Mouse (Mus musculus) midbrain, embryonic 14.5 days (tissue): ENCODE data around the gene Tmprss6. TPM values are rescaled to one million over a fixed set of nuclear protein-coding genes. Genes with fewer than 3 reads are reported as not detected.

Experiments
- ATAC-seq: fragments of 200-750 bp; cut with Nextera tagmentation; 2 replicates; pipeline ENCODE4 v1.8.0; 2017; ENCODE audit warnings: moderate number of reproducible peaks, moderate library complexity; ENCODE audit not compliant: low FRiP score, low TSS enrichment
- DNase-seq: peaks from one replicate; pipeline ENCODE4 v3.0.0-alpha.2; 2015
- H3K27ac ChIP-seq: fragments of 300-500 bp; sonication (generic); replicated peaks from 2 replicates; pipeline ENCODE4 v1.5.1; 2014; ENCODE audit warnings: mild to moderate bottlenecking, low read depth, low read length, moderate library complexity
- H3K27me3 ChIP-seq: fragments of 300-500 bp; sonication (generic); 2 replicates; pipeline ENCODE4 v1.6.1; 2014; ENCODE audit warnings: low read length, control low read depth, mixed read lengths; ENCODE audit not compliant: control insufficient read depth, insufficient read depth
- H3K36me3 ChIP-seq: fragments of 300-500 bp; sonication (generic); 2 replicates; pipeline ENCODE4 v1.6.1; 2014; ENCODE audit warnings: low read length, control low read depth; ENCODE audit not compliant: control insufficient read depth, insufficient read depth
- H3K4me1 ChIP-seq: fragments of 300-500 bp; sonication (generic); 2 replicates; pipeline ENCODE4 v1.6.1; 2014; ENCODE audit warnings: mild to moderate bottlenecking, antibody characterized with exemption, low read length, control low read depth; ENCODE audit not compliant: control insufficient read depth, insufficient read depth
- H3K4me2 ChIP-seq: fragments of 300-500 bp; sonication (generic); 2 replicates; pipeline ENCODE4 v1.6.1; 2014; ENCODE audit warnings: mild to moderate bottlenecking, low read length, moderate library complexity
- H3K4me3 ChIP-seq: fragments of 300-500 bp; sonication (generic); replicated peaks from 2 replicates; pipeline ENCODE4 v1.5.1; 2014; ENCODE audit warnings: low read depth, low read length
- H3K9ac ChIP-seq: fragments of 300-500 bp; sonication (generic); replicated peaks from 2 replicates; pipeline ENCODE4 v1.6.1; 2014; ENCODE audit warnings: mild to moderate bottlenecking, low read length, moderate library complexity
- H3K9me3 ChIP-seq: fragments of 300-500 bp; sonication (generic); 2 replicates; pipeline ENCODE4 v1.6.1; 2016; ENCODE audit warnings: low read length, control low read depth, mixed read lengths; ENCODE audit not compliant: control insufficient read depth
- WGBS: fragments of 180-500 bp; shearing (Covaris S2); extraction: QIAGEN DNeasy Blood & Tissue Kit; methylation state at CpG from one replicate; pipeline ENCODE4 v1.1.7; 2014; 5-methylcytosine and 5-hydroxymethylcytosine counted together
- polyA plus RNA-seq: library from polyadenylated mRNA; unstranded; fragments of >200 nt; fragmentation: Nextera tagmentation; extraction: Ambion mirVana; gene quantifications from 2 replicates; pipeline ENCODE4 v1.2.1, GENCODE M21; 2014

Gene Tmprss6
- polyA plus RNA-seq, 1 experiment from 2014 or later, result 0.43 TPM

GRCm38 (mm10) chr15:78449131-78449530 lies 19.3 kb downstream of the Tmprss6 start:
- no peaks in the 10 kb centered on the region for H3K27me3 ChIP-seq
- no peak overlapping the region for H3K4me2 ChIP-seq
- ATAC-seq, result no peak
- 74% methylated on average over 6 of the region's 6 CpGs for WGBS
- no peak for DNase-seq
- no peak overlapping the region for H3K27ac ChIP-seq
- H3K4me3 ChIP-seq, result no peak overlapping the region
- H3K9ac ChIP-seq, result no peak overlapping the region
- peaks cover 9% of the 10 kb centered on the region; the same call in 1 of the 2 replicates for H3K4me1 ChIP-seq
- no peaks in the 10 kb centered on the region for H3K9me3 ChIP-seq
- no peaks in the 10 kb centered on the region for H3K36me3 ChIP-seq

DNA sequence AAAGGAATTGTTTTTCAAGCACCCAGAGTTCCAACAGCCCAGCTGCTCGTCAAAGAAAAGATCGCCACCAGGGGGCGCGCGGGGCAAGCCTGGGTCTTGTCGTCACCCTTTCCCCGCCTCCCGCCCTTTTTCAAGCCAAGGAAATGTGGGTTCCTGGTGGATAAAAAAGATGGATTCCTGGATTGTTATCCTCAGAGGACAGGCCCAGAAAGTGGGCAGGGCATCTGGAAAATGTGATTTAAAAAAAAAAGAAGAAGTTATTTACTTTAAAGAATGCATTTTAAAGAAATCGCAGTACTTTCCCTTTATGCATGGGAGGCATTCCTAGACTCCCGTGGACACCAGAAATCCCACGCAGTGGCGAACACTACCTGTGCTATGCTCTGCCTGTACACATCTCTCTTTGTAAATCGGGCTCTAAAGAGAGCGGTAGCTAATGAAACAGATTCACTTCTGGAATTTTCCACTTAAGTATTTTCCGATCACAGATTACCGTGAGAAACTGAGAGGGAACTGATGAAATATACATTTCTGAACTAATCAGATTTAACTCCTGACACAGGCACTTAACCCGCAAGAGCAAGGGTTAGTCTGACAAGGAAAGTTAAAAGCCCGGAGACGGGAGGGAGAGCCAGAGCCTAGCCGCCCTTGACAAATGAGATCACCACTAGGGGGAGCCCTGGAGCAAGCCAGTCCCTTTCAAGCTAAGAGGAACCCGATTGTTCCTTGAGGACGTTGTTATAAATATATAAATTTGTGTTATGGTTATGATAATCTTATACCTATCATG lies 20.5 kb downstream of the Tmprss6 start:
- 1% methylated on average over 22 of the region's 22 CpGs for WGBS

GRCm38 (mm10) chr15:78447121-78447520 lies 21.3 kb downstream of the Tmprss6 start:
- H3K4me1 ChIP-seq, result peaks cover 9% of the 10 kb centered on the region; the same call in 1 of the 2 replicates
- H3K4me3 ChIP-seq, result no peak overlapping the region
- WGBS, result 24% methylated on average over 7 of the region's 7 CpGs
- H3K27me3 ChIP-seq, result no peaks in the 10 kb centered on the region
- H3K9ac ChIP-seq, result no peak overlapping the region
- H3K36me3 ChIP-seq, result no peaks in the 10 kb centered on the region
- no peak overlapping the region for H3K27ac ChIP-seq
- no peak overlapping the region for H3K4me2 ChIP-seq
- no peaks in the 10 kb centered on the region for H3K9me3 ChIP-seq
- no peak for DNase-seq
- no peak for ATAC-seq

More for the DNA sequence above, 20.5 kb downstream of the Tmprss6 start:
- ATAC-seq (peak; percentile 41; the same call in 1 of the 2 replicates), DNase-seq (peak; percentile 96)
- Histone ChIP-seq H3K4me3 (peak overlapping the region; percentile 20), H3K4me1 (peaks cover 9% of the 10 kb centered on the region; the same call in 1 of the 2 replicates), H3K36me3 (no peaks in the 10 kb centered on the region), H3K4me2 (peak overlapping the region; percentile 61), H3K27ac (0 out of 2 replicates have a peak overlapping the region, but pooled peaks have one; percentile 15), H3K9me3 (no peaks in the 10 kb centered on the region), H3K27me3 (no peaks in the 10 kb centered on the region), H3K9ac (peak overlapping the region; percentile 36; the same call in 1 of the 2 replicates)

- Histone ChIP-seq H3K9ac (no peak overlapping the region), H3K4me3 (no peak overlapping the region), H3K9me3 (no peaks in the 10 kb centered on the region), H3K4me1 (0 out of 2 replicates have a peak, but pooled peaks cover 3% of the 10 kb centered on the region), H3K27me3 (no peaks in the 10 kb centered on the region), H3K36me3 (no peaks in the 10 kb centered on the region), H3K27ac (no peak overlapping the region), H3K4me2 (no peak overlapping the region)
- ATAC-seq, result no peak
- 39% methylated on average over 6 of the region's 6 CpGs for WGBS
- DNase-seq, result no peak
Measured at GRCm38 (mm10) chr15:78443857-78444256, 24.6 kb downstream of the Tmprss6 start.

DNA sequence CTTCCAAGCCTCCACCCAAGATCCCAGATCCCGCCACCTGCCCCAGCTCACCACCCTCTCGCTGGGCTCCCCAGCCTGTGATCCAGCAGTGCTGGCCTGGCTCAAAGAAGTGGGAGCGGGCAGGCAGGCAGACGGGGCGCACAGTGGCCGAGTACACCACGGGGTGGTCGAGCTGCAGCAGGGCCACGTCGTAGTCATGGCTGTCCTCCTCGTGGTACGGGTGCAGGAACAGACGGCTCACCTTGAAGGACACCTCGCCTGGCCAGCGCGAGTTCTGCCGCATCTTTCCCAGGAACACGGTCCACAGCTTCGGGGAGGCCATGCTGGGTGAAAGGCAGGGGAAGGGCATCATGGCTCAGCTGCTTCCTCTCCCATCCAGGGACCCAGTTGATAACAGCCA lies 26.2 kb downstream of the Tmprss6 start:
- no peaks in the 10 kb centered on the region for H3K27me3 ChIP-seq
- H3K4me1 ChIP-seq, result peaks cover under 1% of the 10 kb centered on the region; the same call in 1 of the 2 replicates
- H3K36me3 ChIP-seq, result no peaks in the 10 kb centered on the region
- H3K27ac ChIP-seq, result no peak overlapping the region
- ATAC-seq, result no peak
- 91% methylated on average over 19 of the region's 19 CpGs for WGBS
- no peak overlapping the region for H3K4me3 ChIP-seq
- no peak for DNase-seq
- H3K4me2 ChIP-seq, result no peak overlapping the region
- H3K9ac ChIP-seq, result no peak overlapping the region
- H3K9me3 ChIP-seq, result no peaks in the 10 kb centered on the region

DNA sequence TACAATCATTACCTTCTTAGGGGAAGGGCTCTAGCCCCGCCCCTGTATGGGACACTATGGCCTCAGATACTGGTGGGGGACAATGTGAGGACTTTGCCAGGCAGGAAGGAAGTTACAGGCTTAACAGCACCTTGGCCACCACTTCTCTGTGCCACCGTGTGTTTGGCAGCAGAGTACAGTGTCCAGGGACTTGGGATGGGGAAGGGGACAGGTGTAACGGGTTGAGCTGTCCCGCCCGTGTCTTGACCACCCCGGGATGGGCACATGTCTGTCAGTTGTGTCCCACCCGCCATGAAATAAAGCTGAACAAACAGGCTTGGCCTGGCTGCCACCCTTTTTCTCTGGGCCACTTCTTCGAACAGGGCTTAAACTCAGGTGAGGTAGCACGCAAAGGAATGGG lies 29.5 kb downstream of the Tmprss6 start:
- H3K36me3 ChIP-seq, result peaks cover 13% of the 10 kb centered on the region
- H3K9me3 ChIP-seq, result no peaks in the 10 kb centered on the region
- H3K27me3 ChIP-seq, result no peaks in the 10 kb centered on the region
- no peak overlapping the region for H3K4me2 ChIP-seq
- peaks cover 12% of the 10 kb centered on the region for H3K4me1 ChIP-seq
- WGBS, result 62% methylated on average over 9 of the region's 9 CpGs
- no peak overlapping the region for H3K4me3 ChIP-seq
- DNase-seq, result no peak
- H3K27ac ChIP-seq, result no peak overlapping the region
- ATAC-seq, result no peak
- H3K9ac ChIP-seq, result no peak overlapping the region

DNA sequence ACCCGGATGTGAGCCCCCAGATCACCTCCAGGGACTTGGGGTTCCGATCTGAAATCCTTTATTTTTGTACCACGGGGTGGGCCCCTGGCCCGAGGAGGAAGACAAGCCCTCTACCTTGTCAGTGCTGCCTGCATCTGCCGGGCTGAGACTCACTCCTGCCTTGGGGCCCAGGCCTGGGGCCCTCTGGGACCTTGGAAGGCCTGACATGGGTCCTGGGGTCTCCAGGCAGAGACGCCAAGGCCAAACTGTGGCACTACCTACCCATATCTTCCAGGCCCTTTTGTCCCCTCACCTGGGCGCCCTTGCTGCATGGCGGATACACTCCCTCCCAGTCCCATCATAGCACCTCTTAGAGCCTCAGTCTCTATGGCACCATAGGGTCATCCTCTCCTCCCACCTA lies 29.9 kb downstream of the Tmprss6 start:
- H3K27me3 ChIP-seq, result no peaks in the 10 kb centered on the region
- WGBS, result 52% methylated on average over 8 of the region's 8 CpGs
- DNase-seq (no peak), ATAC-seq (no peak)
- H3K27ac ChIP-seq, result no peak overlapping the region
- no peak overlapping the region for H3K4me2 ChIP-seq
- H3K4me3 ChIP-seq, result no peak overlapping the region
- peaks cover 17% of the 10 kb centered on the region for H3K36me3 ChIP-seq
- no peaks in the 10 kb centered on the region for H3K9me3 ChIP-seq
- peaks cover 12% of the 10 kb centered on the region for H3K4me1 ChIP-seq
- H3K9ac ChIP-seq, result no peak overlapping the region

GRCm38 (mm10) chr15:78438018-78438394 lies 30.4 kb downstream of the Tmprss6 start:
- no peak overlapping the region for H3K4me3 ChIP-seq
- H3K27me3 ChIP-seq, result no peaks in the 10 kb centered on the region
- H3K4me2 ChIP-seq, result no peak overlapping the region
- peaks cover 22% of the 10 kb centered on the region for H3K36me3 ChIP-seq
- ATAC-seq (no peak), DNase-seq (no peak)
- H3K9me3 ChIP-seq, result no peaks in the 10 kb centered on the region
- H3K27ac ChIP-seq, result no peak overlapping the region
- H3K4me1 ChIP-seq, result peaks cover 12% of the 10 kb centered on the region
- 36% methylated on average over 4 of the region's 4 CpGs for WGBS
- H3K9ac ChIP-seq, result no peak overlapping the region
